Mouse (Mus musculus) olfactory bulb, adult 2 months (tissue): ENCODE data around the gene Lpar3.

ENCODE experiments used
- CTCF ChIP-seq: fragments of 200-500 bp; IDR thresholded peaks from 2 replicates; pipeline ENCODE4 v1.5.1; 2012; ENCODE audit warnings: low read depth, mild to moderate bottlenecking, low read length, moderate library complexity; ENCODE audit not compliant: insufficient read depth
- POLR2A ChIP-seq: fragments of 200-500 bp; IDR thresholded peaks from 2 replicates; pipeline ENCODE4 v1.6.1; 2012; ENCODE audit warnings: mild to moderate bottlenecking, low read depth, low read length, moderate library complexity; ENCODE audit not compliant: insufficient read depth

GRCm38 (mm10) chr3:146333270-146333669, 112.5 kb downstream of the Lpar3 start:
- TF ChIP-seq CTCF (no peak), POLR2A (no peak)
